Mouse (Mus musculus) induced T-regulatory cell, adult 2 months (primary cell): ENCODE data around the gene Nmral1.

Experiments used
- DNase-seq: peaks from one replicate; pipeline ENCODE4 v3.0.0-alpha.2; 2012; ENCODE audit warnings: low read depth

The Nmral1 gene

GRCm38 (mm10) chr16:4718753-4719518 lies at the start of gene Nmral1:
TSS of gene Nmral1 (minus strand) at chr16:4719356.
- peak; percentile 78 for DNase-seq

GRCm38 (mm10) chr16:4768719-4769118 lies 49.6 kb upstream of the Nmral1 start:
- no peak for DNase-seq

- DNase-seq, result no peak
These were observed 48.0 kb upstream of the Nmral1 start for GRCm38 (mm10) chr16:4767012-4767790.

GRCm38 (mm10) chr16:4765852-4766251 lies 46.7 kb upstream of the Nmral1 start:
- DNase-seq, result no peak

GRCm38 (mm10) chr16:4763276-4763675 lies 44.1 kb upstream of the Nmral1 start:
- peak; percentile 67 for DNase-seq

- no peak for DNase-seq
These were observed 43.3 kb upstream of the Nmral1 start for GRCm38 (mm10) chr16:4762437-4762836.

- DNase-seq, result peak; percentile 50
These were observed 37.6 kb upstream of the Nmral1 start for GRCm38 (mm10) chr16:4756660-4757335.

GRCm38 (mm10) chr16:4754045-4754444 lies 34.9 kb upstream of the Nmral1 start:
- no peak for DNase-seq

- DNase-seq, result no peak
These were observed 33.0 kb upstream of the Nmral1 start for GRCm38 (mm10) chr16:4752155-4752554.

GRCm38 (mm10) chr16:4742186-4742585 lies 23.0 kb upstream of the Nmral1 start:
- DNase-seq, result no peak

- no peak for DNase-seq
These were observed 20.8 kb upstream of the Nmral1 start for GRCm38 (mm10) chr16:4739994-4740393.

GRCm38 (mm10) chr16:4736262-4736661 lies 17.1 kb upstream of the Nmral1 start:
- DNase-seq, result peak; percentile 39

- DNase-seq, result no peak
These were observed 11.7 kb upstream of the Nmral1 start for GRCm38 (mm10) chr16:4730776-4731358.

GRCm38 (mm10) chr16:4727963-4728362 lies 8.8 kb upstream of the Nmral1 start:
- no peak for DNase-seq

- no peak for DNase-seq
These were observed 8.4 kb upstream of the Nmral1 start for GRCm38 (mm10) chr16:4727526-4727925.

- no peak for DNase-seq
These were observed 7.5 kb upstream of the Nmral1 start for GRCm38 (mm10) chr16:4726528-4727128.

- peak; percentile 95 for DNase-seq
These were observed 6.8 kb upstream of the Nmral1 start, which contains the start of gene Hmox2 for GRCm38 (mm10) chr16:4725780-4726527. TSS of gene Hmox2 (plus strand) at chr16:4726361.

GRCm38 (mm10) chr16:4725266-4725665 lies 6.1 kb upstream of the Nmral1 start:
- no peak for DNase-seq

GRCm38 (mm10) chr16:4722915-4723209 lies 3.7 kb upstream of the Nmral1 start:
- peak; percentile 47 for DNase-seq

GRCm38 (mm10) chr16:4722128-4722914 lies 3.2 kb upstream of the Nmral1 start:
- DNase-seq, result peak; percentile 49
